Mouse (Mus musculus): ENCODE data around the gene Sag. TPM values are rescaled to one million over a fixed set of nuclear protein-coding genes. Genes with fewer than 3 reads are reported as not detected.

Sag gene
- polyA plus RNA-seq, 1 experiment = not detected

- Histone ChIP-seq H3K36me3 (ENCODE audit: control insufficient read depth) (no peaks in the 10 kb centered on the region), H3K4me3 (replicated peaks) (no peak overlapping the region), H3K27me3 (ENCODE audit: control insufficient read depth) (peaks cover 10% of the 10 kb centered on the region), H3K9me3 (ENCODE audit: control insufficient read depth, low read length) (no peaks in the 10 kb centered on the region), H3K4me1 (ENCODE audit: control insufficient read depth) (peaks cover 32% of the 10 kb centered on the region)
- TF ChIP-seq TAL1 (IDR thresholded peaks at IDR 0.05; ENCODE audit: low read length) (no peak), GATA1 (IDR thresholded peaks at IDR 0.05; ENCODE audit: low read length) (no peak)
Observed at GRCm38 (mm10) chr1:87849278-87849677, 45.8 kb downstream of the Sag start.

- no peak overlapping the region for H3K4me3 ChIP-seq (replicated peaks)
- TF ChIP-seq GATA1 (IDR thresholded peaks at IDR 0.05; ENCODE audit: low read length) = no peak
- H3K36me3 ChIP-seq (ENCODE audit: control insufficient read depth) = no peaks in the 10 kb centered on the region
- H3K4me1 ChIP-seq (ENCODE audit: control insufficient read depth) = peaks cover 48% of the 10 kb centered on the region
- no peaks in the 10 kb centered on the region for H3K9me3 ChIP-seq (ENCODE audit: control insufficient read depth, low read length)
- peaks cover 10% of the 10 kb centered on the region for H3K27me3 ChIP-seq (ENCODE audit: control insufficient read depth)
Observed at GRCm38 (mm10) chr1:87851344-87851743, 47.9 kb downstream of the Sag start.

- Histone ChIP-seq H3K36me3 (ENCODE audit: control insufficient read depth) (no peaks in the 10 kb centered on the region), H3K27me3 (ENCODE audit: control insufficient read depth) (peaks cover 10% of the 10 kb centered on the region), H3K4me3 (replicated peaks) (peak overlapping the region; percentile 93), H3K4me1 (ENCODE audit: control insufficient read depth) (peaks cover 50% of the 10 kb centered on the region), H3K9me3 (ENCODE audit: control insufficient read depth, low read length) (no peaks in the 10 kb centered on the region)
- no peak for TF ChIP-seq GATA1 (IDR thresholded peaks at IDR 0.05; ENCODE audit: low read length)
- TF ChIP-seq TAL1 (IDR thresholded peaks at IDR 0.05; ENCODE audit: low read length) = no peak
Observed at GRCm38 (mm10) chr1:87852081-87852790, 48.8 kb downstream of the Sag start.

GRCm38 (mm10) chr1:87852892-87853600, 49.6 kb downstream of the Sag start, which contains the start of gene Dgkd:
TSS of gene Dgkd (plus strand) at chr1:87853287.
- no peaks in the 10 kb centered on the region for H3K36me3 ChIP-seq (ENCODE audit: control insufficient read depth)
- peaks cover 10% of the 10 kb centered on the region for H3K27me3 ChIP-seq (ENCODE audit: control insufficient read depth)
- peak within 1 kb of the TSS; percentile 93 for H3K4me3 ChIP-seq (replicated peaks)
- no peaks in the 10 kb centered on the region for H3K9me3 ChIP-seq (ENCODE audit: control insufficient read depth, low read length)
- H3K4me1 ChIP-seq (ENCODE audit: control insufficient read depth) = peaks cover 45% of the 10 kb centered on the region
- TF ChIP-seq TAL1 (IDR thresholded peaks at IDR 0.05; ENCODE audit: low read length) = no peak
- no peak for TF ChIP-seq GATA1 (IDR thresholded peaks at IDR 0.05; ENCODE audit: low read length)

- Histone ChIP-seq H3K36me3 (ENCODE audit: control insufficient read depth) (no peaks in the 10 kb centered on the region), H3K4me3 (replicated peaks) (peak overlapping the region; percentile 93), H3K4me1 (ENCODE audit: control insufficient read depth) (peaks cover 39% of the 10 kb centered on the region), H3K9me3 (ENCODE audit: control insufficient read depth, low read length) (no peaks in the 10 kb centered on the region), H3K27me3 (ENCODE audit: control insufficient read depth) (peaks cover 10% of the 10 kb centered on the region)
- TF ChIP-seq GATA1 (IDR thresholded peaks at IDR 0.05; ENCODE audit: low read length) = no peak
- TF ChIP-seq TAL1 (IDR thresholded peaks at IDR 0.05; ENCODE audit: low read length) = no peak
Observed at GRCm38 (mm10) chr1:87853601-87854361, 50.3 kb downstream of the Sag start.

- Histone ChIP-seq H3K27me3 (ENCODE audit: control insufficient read depth) (peaks cover 10% of the 10 kb centered on the region), H3K36me3 (ENCODE audit: control insufficient read depth) (no peaks in the 10 kb centered on the region), H3K4me1 (ENCODE audit: control insufficient read depth) (peaks cover 39% of the 10 kb centered on the region), H3K9me3 (ENCODE audit: control insufficient read depth, low read length) (no peaks in the 10 kb centered on the region), H3K4me3 (replicated peaks) (peak overlapping the region; percentile 93)
- TF ChIP-seq TAL1 (IDR thresholded peaks at IDR 0.05; ENCODE audit: low read length) (no peak), GATA1 (IDR thresholded peaks at IDR 0.05; ENCODE audit: low read length) (no peak)
Observed at GRCm38 (mm10) chr1:87854411-87854810, 50.9 kb downstream of the Sag start.

GRCm38 (mm10) chr1:87854851-87855251, 51.4 kb downstream of the Sag start:
- TF ChIP-seq GATA1 (IDR thresholded peaks at IDR 0.05; ENCODE audit: low read length) (no peak), TAL1 (IDR thresholded peaks at IDR 0.05; ENCODE audit: low read length) (no peak)
- Histone ChIP-seq H3K9me3 (ENCODE audit: control insufficient read depth, low read length) (no peaks in the 10 kb centered on the region), H3K4me3 (replicated peaks) (peak overlapping the region; percentile 93), H3K36me3 (ENCODE audit: control insufficient read depth) (no peaks in the 10 kb centered on the region), H3K4me1 (ENCODE audit: control insufficient read depth) (peaks cover 39% of the 10 kb centered on the region), H3K27me3 (ENCODE audit: control insufficient read depth) (peaks cover 10% of the 10 kb centered on the region)

- no peak overlapping the region for H3K4me3 ChIP-seq (replicated peaks)
- H3K4me1 ChIP-seq (ENCODE audit: control insufficient read depth) = peaks cover 39% of the 10 kb centered on the region
Observed at GRCm38 (mm10) chr1:87855522-87855921, 52.0 kb downstream of the Sag start.

GRCm38 (mm10) chr1:87856823-87857222, 53.3 kb downstream of the Sag start:
- peaks cover 8% of the 10 kb centered on the region for H3K27me3 ChIP-seq (ENCODE audit: control insufficient read depth)
- H3K9me3 ChIP-seq (ENCODE audit: control insufficient read depth, low read length) = no peaks in the 10 kb centered on the region
- no peak overlapping the region for H3K4me3 ChIP-seq (replicated peaks)
- TF ChIP-seq TAL1 (IDR thresholded peaks at IDR 0.05; ENCODE audit: low read length) (no peak), GATA1 (IDR thresholded peaks at IDR 0.05; ENCODE audit: low read length) (no peak)
- H3K4me1 ChIP-seq (ENCODE audit: control insufficient read depth) = peaks cover 40% of the 10 kb centered on the region
- no peaks in the 10 kb centered on the region for H3K36me3 ChIP-seq (ENCODE audit: control insufficient read depth)

More at GRCm38 (mm10) chr1:87855522-87855921, 52.0 kb downstream of the Sag start:
- H3K36me3 ChIP-seq (ENCODE audit: control insufficient read depth) = no peaks in the 10 kb centered on the region
- no peak for TF ChIP-seq GATA1 (IDR thresholded peaks at IDR 0.05; ENCODE audit: low read length)
- TF ChIP-seq TAL1 (IDR thresholded peaks at IDR 0.05; ENCODE audit: low read length) = no peak
- H3K27me3 ChIP-seq (ENCODE audit: control insufficient read depth) = peaks cover 10% of the 10 kb centered on the region
- no peaks in the 10 kb centered on the region for H3K9me3 ChIP-seq (ENCODE audit: control insufficient read depth, low read length)

Measured in erythroblast, embryonic 14.5 days (primary cell).